Mouse (Mus musculus) macrophage (primary cell): Measurements from ENCODE around the gene Snai3. TPM values are rescaled to one million over a fixed set of nuclear protein-coding genes. Genes with fewer than 3 reads are reported as not detected.

Source experiments
- H3K27ac ChIP-seq: fragments of 350-480 bp; formaldehyde crosslinking; 2 replicates; pipeline ENCODE4 v1.9.0; 2021
- H3K36me3 ChIP-seq: fragments of 350-480 bp; formaldehyde crosslinking; 2 replicates; pipeline ENCODE4 v1.9.0; 2021; ENCODE audit errors: inconsistent target
- H3K4me3 ChIP-seq: fragments of 350-480 bp; formaldehyde crosslinking; 2 replicates; pipeline ENCODE4 v1.9.0; 2021; ENCODE audit errors: inconsistent target
- H3K79me2 ChIP-seq: fragments of 350-480 bp; formaldehyde crosslinking; 2 replicates; pipeline ENCODE4 v1.9.0; 2021; ENCODE audit errors: inconsistent target
- WGBS: methylation state at CpG from one replicate; pipeline ENCODE4 v1.1.7; 2026; ENCODE audit warnings: inconsistent platforms; ENCODE audit not compliant: missing documents; 5-methylcytosine and 5-hydroxymethylcytosine counted together
- polyA plus RNA-seq: library from polyadenylated mRNA; stranded (reverse); fragments of 250-400 nt; gene quantifications from 3 replicates; pipeline ENCODE4 v1.2.4, GENCODE M21; 2018; ENCODE audit warnings: inconsistent platforms
- total RNA-seq, 78 experiments: library from RNA; depleted of rRNA; stranded (reverse); fragments of 250-400 nt; gene quantifications; 1 replicate in 9 of 78; 2 replicates in 24 of 78; 3 replicates in 43 of 78; 4 replicates in 2 of 78; pipeline ENCODE4 v1.2.4; 2018; ENCODE audit warnings: inconsistent platforms in 56 of 78

Snai3 gene
- total RNA-seq (2018; cell fraction: chromatin; rRNA removed) = not detected
- under 1 TPM in 1 of 26 experiments, not detected in 25; 0.07 TPM for total RNA-seq (2018; cell fraction: cytosol; rRNA removed)
- total RNA-seq (2018; cell fraction: nucleus; rRNA removed) = under 1 TPM in 1 of 26 experiments, not detected in 25; 0.55 TPM
- polyA plus RNA-seq = not detected in 3 replicates

- H3K36me3 ChIP-seq = 0 out of 2 replicates have a peak, but pooled peaks cover 2% of the 10 kb centered on the region
- H3K4me3 ChIP-seq = no peak within 1 kb of the TSS
- no peak within 1 kb of the TSS for H3K27ac ChIP-seq
- no peaks in the 10 kb centered on the region for H3K79me2 ChIP-seq
- WGBS = 8% methylated on average over 41 of the region's 56 CpGs
Measured at GRCm38 (mm10) chr8:122460524-122461472, at the start of gene Snai3. Gene Snai3 (minus strand): TSS chr8:122460733.

GRCm38 (mm10) chr8:122500856-122501255 lies 40.3 kb upstream of the Snai3 start:
- Histone ChIP-seq H3K79me2 (peaks cover 4% of the 10 kb centered on the region; the same call in 1 of the 2 replicates), H3K4me3 (no peak overlapping the region), H3K27ac (no peak overlapping the region), H3K36me3 (peaks cover 55% of the 10 kb centered on the region)
- WGBS = 32% methylated on average over 10 of the region's 10 CpGs

- WGBS = 77% methylated on average over 16 of the region's 17 CpGs
- no peak overlapping the region for H3K4me3 ChIP-seq
- H3K27ac ChIP-seq = no peak overlapping the region
- H3K79me2 ChIP-seq = no peaks in the 10 kb centered on the region
- H3K36me3 ChIP-seq = peaks cover 68% of the 10 kb centered on the region
Measured at GRCm38 (mm10) chr8:122497912-122498311, 37.4 kb upstream of the Snai3 start.

GRCm38 (mm10) chr8:122497016-122497734 lies 36.6 kb upstream of the Snai3 start:
- Histone ChIP-seq H3K27ac (no peak overlapping the region), H3K79me2 (no peaks in the 10 kb centered on the region), H3K4me3 (no peak overlapping the region), H3K36me3 (peaks cover 74% of the 10 kb centered on the region)
- WGBS = 81% methylated on average over 12 of the region's 12 CpGs

- Histone ChIP-seq H3K79me2 (no peaks in the 10 kb centered on the region), H3K36me3 (peaks cover 96% of the 10 kb centered on the region), H3K27ac (no peak overlapping the region), H3K4me3 (no peak overlapping the region)
- WGBS = 97% methylated on average over 9 of the region's 9 CpGs
Measured at GRCm38 (mm10) chr8:122488387-122488786, 27.9 kb upstream of the Snai3 start.

- Histone ChIP-seq H3K79me2 (no peaks in the 10 kb centered on the region), H3K36me3 (peaks cover 95% of the 10 kb centered on the region), H3K27ac (no peak overlapping the region), H3K4me3 (no peak overlapping the region)
- 22% methylated on average over 12 of the region's 12 CpGs for WGBS
Measured at GRCm38 (mm10) chr8:122484831-122485230, 24.3 kb upstream of the Snai3 start.

- Histone ChIP-seq H3K27ac (no peak overlapping the region), H3K79me2 (no peaks in the 10 kb centered on the region), H3K36me3 (peaks cover 89% of the 10 kb centered on the region), H3K4me3 (no peak overlapping the region)
- WGBS = 91% methylated on average over 6 of the region's 7 CpGs
Measured at GRCm38 (mm10) chr8:122483877-122484276, 23.3 kb upstream of the Snai3 start.

- no peak overlapping the region for H3K27ac ChIP-seq
- WGBS = 94% methylated on average over 8 of the region's 8 CpGs
Measured at GRCm38 (mm10) chr8:122482448-122482847, 21.9 kb upstream of the Snai3 start.

GRCm38 (mm10) chr8:122475580-122476320 lies 15.2 kb upstream of the Snai3 start, which contains the start of the genes Rnf166 and Ctu2:
Gene Rnf166 (minus strand): TSS chr8:122476064.
Gene Ctu2 (plus strand): TSS chr8:122476143.
- peaks cover 8% of the 10 kb centered on the region; the same call in 1 of the 2 replicates for H3K36me3 ChIP-seq
- under 1% methylated on average over 83 of the region's 103 CpGs for WGBS
- peak within 1 kb of the TSS; percentile 88 for H3K27ac ChIP-seq

More at GRCm38 (mm10) chr8:122482448-122482847, 21.9 kb upstream of the Snai3 start:
- H3K36me3 ChIP-seq = peaks cover 75% of the 10 kb centered on the region
- no peaks in the 10 kb centered on the region for H3K79me2 ChIP-seq
- no peak overlapping the region for H3K4me3 ChIP-seq

GRCm38 (mm10) chr8:122474951-122475560 lies 14.5 kb upstream of the Snai3 start:
- H3K79me2 ChIP-seq = peaks cover 49% of the 10 kb centered on the region
- H3K27ac ChIP-seq = peak overlapping the region; percentile 88
- H3K4me3 ChIP-seq = peak overlapping the region; percentile 79
- WGBS = 2% methylated on average over 16 of the region's 16 CpGs
- peaks cover 6% of the 10 kb centered on the region; the same call in 1 of the 2 replicates for H3K36me3 ChIP-seq

More at GRCm38 (mm10) chr8:122475580-122476320, 15.2 kb upstream of the Snai3 start, which contains the start of the genes Rnf166 and Ctu2:
- Histone ChIP-seq H3K4me3 (peak within 1 kb of the TSS; percentile 79), H3K79me2 (peaks cover 42% of the 10 kb centered on the region)

- 0% methylated on average over 7 of the region's 8 CpGs for WGBS
- Histone ChIP-seq H3K4me3 (peak overlapping the region; percentile 79), H3K36me3 (peaks cover 10% of the 10 kb centered on the region), H3K27ac (peak overlapping the region; percentile 88), H3K79me2 (peaks cover 57% of the 10 kb centered on the region)
Measured at GRCm38 (mm10) chr8:122473911-122474421, 13.4 kb upstream of the Snai3 start.

GRCm38 (mm10) chr8:122470691-122471090 lies 10.2 kb upstream of the Snai3 start:
- no peak overlapping the region for H3K4me3 ChIP-seq
- peaks cover 46% of the 10 kb centered on the region for H3K79me2 ChIP-seq
- no peak overlapping the region for H3K27ac ChIP-seq
- 39% methylated on average over 5 of the region's 5 CpGs for WGBS
- peaks cover 42% of the 10 kb centered on the region for H3K36me3 ChIP-seq

- 42% methylated on average over 10 of the region's 10 CpGs for WGBS
- Histone ChIP-seq H3K79me2 (peaks cover 41% of the 10 kb centered on the region), H3K27ac (no peak overlapping the region), H3K4me3 (no peak overlapping the region), H3K36me3 (peaks cover 44% of the 10 kb centered on the region)
Measured at GRCm38 (mm10) chr8:122469965-122470364, 9.4 kb upstream of the Snai3 start.
